Mouse (Mus musculus): ENCODE data around the gene Erich6.
"Not testable (repeated sequence)": the region's sequence is repeated elsewhere in the genome, so short reads cannot be mapped to it uniquely, and the experiment has no call there.

The Erich6 gene

DNA sequence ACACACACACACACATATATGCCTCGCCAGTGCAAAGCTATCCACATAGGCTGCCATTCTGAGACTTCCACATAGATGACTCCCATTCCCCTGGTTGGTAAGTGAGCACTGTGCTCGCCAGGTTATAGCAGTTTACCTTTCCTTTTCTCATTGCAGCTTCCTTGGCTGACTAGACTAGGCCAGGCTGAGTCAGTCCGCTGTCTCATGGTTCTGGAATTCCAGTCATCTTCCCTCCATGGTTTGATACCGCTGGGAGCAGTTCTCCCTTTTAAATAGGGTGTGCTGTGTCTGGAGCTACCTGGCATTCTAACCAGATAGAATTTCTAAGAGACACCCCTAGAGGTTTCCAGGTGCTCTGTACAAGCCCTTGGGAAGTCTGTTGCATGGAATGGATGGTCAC is 9.2 kb upstream of the Erich6 start:
- no peak for DNase-seq (ENCODE audit: low spot score in 2 of 2)

DNA sequence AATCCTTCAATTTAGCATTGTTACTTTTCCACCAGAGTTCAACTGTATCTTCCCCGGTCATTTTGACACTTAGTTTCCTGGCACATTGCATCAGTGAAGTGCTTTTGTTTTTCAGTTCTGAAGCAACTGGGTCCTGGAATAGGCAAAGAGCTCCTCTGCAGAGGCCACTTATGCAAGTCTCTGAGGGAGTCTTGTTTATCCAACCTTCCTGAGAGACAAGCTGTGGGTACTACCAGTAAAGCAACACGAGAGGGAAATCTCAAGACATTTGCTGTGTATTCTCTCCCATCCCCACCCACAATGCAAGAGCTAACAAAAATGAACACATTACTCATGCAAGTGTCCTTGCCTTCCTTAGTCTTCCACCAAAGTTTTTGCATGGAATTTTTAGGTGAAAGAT is 5.3 kb downstream of the Erich6 start:
- no peak for DNase-seq (ENCODE audit: low spot score in 2 of 2)

DNA sequence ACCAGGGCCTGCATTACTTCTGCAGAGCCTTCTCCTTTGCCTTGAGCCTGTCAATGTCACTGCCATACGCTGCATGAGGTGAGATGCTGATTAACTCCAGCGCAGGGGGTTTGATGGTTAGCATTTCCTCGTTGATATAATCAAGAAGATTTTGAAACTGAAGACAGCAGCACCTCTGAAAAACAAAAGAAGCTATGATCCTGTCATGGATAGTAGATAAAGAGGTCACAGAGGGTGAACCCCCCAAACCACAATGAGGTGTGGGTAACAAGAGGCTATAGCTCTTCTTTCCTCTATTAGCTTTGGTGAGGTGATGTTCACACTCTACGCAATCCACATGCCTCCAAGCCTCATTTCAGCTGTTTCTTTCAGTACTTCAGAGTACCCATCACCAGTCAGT is 12.0 kb downstream of the Erich6 start:
- no peak for DNase-seq (ENCODE audit: low spot score in 2 of 2)

DNA sequence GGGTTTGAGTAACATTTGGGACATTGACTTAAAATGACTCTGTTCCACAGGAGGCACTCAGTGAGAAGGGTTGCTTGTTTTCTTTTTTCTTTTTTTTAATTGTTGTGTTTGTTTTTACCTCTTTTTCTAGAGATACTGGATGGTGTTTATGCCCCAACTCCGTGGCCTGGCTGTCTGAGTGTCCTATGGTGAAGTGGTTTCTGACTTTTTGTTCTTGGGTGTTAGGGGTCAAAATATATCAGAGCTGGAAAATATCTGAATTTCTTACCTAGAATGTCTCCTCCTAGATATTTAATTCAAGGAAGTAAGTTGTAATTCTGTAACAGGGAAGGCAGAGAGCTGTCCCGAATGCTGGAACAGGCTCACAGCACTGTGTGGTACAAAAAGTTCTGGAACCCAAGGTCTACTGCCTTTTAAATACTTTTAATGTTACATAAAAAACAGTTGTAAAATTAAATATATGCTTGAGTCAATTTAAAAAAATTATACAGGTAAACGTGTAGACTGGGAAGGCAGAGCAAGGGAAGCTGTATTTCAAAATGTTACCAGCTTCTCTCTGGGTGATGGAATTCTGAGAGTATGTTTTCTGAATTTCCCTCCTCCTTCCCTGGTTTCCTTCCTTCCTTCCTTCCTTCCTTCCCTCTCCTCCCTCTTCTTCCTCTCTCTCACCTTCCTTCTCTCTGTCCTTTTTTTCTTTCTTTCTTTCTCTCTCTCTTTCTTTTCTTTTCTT is 14.2 kb downstream of the Erich6 start:
- DNase-seq (ENCODE audit: low spot score in 2 of 2) = no peak

DNA sequence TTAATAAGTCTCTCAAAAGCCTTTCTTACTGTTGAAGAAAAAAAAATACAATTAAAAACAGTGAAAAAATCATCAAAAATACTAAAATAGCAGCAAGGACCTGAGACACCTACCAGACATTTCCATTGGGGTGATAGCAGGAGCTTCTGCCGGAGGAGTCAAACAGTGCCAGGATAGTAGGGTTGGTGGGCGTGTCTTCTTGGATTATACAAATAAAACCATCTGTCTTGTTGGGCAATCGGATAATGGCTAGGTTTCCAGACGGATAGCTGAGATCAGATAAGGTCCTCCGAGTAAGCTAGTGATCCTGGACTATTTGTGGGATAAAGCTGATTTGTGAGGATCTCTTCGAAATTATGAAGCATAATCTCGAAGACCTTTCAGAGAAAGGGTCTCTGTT is 15.9 kb downstream of the Erich6 start:
- DNase-seq (ENCODE audit: low spot score in 2 of 2) = no peak

DNA sequence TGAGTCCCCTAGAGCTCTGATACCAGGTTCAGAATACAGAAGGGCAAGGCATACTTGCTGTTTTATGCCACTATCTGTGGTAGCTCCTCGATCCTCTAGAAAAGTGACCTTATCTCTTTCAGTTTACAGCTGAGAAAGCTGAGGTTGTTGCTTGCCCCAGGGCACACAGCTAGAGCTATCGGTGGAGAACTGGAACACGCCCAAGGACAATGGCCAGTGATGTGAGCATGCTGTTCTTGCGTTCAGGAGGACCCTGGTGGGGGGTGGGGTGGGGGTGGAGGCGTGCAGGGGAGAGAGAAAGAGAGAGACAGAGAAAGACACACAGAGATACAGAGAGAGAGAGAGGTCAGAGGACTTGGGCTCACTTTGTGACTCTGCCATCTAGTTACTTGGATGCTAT is 27.0 kb downstream of the Erich6 start:
- DNase-seq (ENCODE audit: low spot score in 2 of 2) = no peak

DNA sequence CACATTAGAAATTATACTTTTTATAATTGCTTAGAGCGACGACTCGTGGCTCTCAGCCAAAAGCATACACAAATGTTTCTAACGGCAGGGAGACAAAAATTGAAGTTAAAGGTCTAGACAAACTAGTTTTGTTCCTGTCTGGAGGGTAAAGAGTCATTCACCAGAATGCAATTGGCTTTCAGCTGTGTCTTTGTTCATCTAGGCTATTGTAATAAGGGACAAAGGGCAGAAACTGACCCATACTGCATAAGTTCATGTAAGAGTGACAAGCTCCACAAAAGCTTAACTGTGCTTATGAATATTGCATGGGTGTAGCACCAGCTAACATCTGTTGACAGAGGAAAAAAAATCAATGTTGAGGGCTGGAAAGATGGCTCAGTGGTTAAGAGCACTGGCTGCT is 28.5 kb downstream of the Erich6 start:
- no peak for DNase-seq (ENCODE audit: low spot score in 2 of 2)

DNA sequence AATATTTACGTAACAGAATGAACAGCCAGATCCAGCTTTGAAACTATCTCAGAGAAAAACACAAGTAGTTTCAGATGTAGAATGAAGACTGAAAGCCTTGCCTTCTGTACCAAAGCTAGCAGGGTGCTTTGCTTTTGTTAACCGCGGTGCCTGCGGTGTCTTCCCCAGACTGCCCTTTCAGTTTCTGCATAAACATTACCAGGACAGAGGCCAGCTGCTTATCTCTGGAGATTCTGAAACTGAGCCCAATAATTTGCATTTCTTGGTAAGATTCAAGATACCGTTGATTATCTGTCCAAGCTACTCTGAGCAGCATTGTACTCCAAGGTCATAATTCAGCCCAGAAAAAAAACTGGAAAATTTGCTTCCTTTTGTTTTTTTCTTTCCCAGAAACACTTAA is 43.4 kb downstream of the Erich6 start:
- no peak for DNase-seq (ENCODE audit: low spot score in 2 of 2)

DNA sequence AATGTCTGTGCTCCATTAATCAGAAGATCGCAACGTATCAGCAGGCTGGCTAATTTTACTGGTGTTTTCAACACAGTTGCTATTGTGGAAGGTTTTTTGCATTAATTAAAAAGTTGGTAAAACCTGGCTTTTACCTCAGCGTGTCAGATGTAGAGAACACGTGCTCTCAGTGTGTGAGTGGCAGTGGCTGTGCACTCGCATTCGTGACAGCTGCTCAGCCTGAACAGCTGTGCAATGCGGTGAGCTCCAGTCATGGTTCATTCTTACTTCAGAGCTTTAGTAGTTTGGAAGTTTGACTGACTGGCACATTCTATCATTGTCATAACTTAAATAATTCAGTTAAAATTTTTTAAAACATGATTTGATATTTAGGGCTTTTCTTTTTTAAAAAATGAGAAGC is 44.3 kb downstream of the Erich6 start:
- DNase-seq (ENCODE audit: low spot score in 2 of 2) = not testable (repeated sequence)

DNA sequence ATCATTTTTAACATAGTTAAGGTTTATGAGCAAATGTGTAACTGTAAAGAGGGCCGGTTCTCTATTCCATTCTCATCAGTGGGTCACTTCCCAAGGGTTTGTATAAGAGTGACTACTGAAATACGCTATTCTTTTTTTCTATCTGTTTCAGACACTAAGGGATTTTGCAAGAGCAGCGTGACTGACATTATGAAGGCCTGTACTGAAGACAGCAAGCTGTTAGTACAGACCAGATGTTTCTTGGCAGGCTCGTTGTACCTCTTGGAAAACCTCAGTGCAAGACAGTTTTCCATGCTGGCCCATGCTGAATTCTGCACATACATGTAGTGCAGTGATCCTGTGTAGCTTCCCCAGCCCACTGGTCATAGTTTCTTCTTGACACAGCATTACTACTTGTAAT is 46.5 kb downstream of the Erich6 start:
- not testable (repeated sequence) for DNase-seq (ENCODE audit: low spot score in 2 of 2)

DNA sequence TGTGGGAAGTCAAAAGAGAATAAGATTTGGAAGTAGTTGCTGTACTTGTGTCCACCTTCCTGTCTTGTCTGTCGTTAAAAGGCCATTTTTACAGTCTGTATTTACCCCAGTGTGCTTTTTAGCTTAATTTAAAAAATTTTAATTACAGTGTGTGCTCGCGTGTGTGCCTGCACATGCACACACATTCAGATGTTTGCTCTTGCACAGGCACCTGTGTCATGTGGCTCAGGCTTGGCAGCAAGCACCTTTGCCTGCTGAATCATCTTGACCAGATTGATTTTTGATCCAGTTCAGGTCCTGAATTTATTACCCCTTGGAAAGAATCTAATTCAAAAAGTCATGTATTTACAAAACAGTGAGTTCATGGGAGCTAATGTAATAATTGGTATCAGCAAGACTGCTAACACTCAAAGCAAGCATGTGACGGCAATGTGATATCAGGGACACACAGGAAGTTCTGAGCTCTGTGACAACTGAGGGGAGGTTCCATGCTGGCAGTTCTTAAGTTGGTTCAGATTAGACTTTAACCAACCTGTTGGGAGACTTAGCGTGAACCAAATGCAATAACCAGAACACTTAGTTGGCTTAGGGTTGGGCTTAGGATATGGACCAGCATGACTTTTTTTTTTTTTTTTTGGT is 54.1 kb downstream of the Erich6 start:
- no peak for DNase-seq (ENCODE audit: low spot score in 2 of 2)

DNA sequence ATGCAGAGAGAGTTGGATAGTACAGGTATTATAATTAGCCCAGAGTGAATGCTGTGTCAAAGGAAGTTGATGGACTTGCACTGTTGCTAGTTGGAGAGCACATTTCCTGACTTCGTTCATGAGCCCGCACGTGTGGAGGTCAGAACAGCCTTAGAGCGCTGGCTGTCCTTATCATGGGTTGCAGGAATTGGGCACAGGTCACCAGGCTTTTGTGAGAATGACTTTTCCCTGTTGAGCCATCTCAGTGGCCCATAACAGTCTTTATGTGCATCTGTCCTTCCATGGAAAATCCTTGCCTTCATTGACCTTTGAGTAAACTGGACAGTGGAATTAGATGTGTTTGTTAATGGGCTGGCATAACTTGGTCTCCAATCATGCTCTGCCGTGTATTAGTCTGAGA is 54.7 kb downstream of the Erich6 start:
- no peak for DNase-seq (ENCODE audit: low spot score in 2 of 2)

DNA sequence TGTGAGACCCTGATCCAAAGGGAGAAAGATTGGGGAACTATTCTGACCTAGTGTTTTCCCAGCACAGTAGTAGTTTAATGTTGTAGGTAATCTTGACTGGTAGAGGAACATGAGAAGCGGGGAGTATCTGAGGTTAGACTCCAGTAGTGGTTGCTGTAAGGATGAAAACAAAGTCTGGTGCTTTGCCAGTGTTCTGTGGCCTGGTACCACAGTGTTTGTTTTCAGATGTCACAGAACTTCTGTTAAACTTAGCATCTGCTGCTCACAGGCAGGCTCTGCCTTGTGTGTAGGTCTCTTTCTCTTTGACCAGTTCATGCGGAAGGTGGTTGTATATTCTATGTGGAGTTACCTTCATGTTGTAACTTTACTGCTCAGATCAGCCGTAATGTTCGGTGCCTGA is 55.5 kb downstream of the Erich6 start:
- DNase-seq (ENCODE audit: low spot score in 2 of 2) = no peak

DNA sequence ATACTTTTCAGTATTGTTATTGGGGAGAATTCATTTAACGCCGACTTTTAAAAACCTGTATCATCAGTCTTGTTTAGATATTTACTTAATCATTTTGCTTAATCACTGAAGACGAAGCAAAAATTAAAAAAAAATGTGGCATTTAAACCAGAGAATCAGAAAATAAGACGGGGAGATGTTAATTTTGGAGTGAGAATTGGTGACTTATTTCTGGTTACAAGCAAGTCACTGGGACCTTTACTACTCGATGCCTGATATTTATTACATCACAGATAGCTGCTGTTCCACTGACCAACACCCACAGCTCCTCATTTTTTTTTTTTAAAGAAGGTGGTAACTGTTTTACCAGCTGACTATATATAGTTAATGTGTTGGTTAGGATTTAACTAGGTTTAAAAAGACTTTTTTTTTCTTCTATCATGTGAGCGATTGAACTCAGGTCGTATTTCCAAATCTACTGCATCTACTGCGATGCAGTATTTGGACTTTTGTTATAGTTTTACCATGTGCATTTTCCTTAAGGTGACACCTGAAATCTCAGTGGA is 59.4 kb downstream of the Erich6 start:
- no peak for DNase-seq (ENCODE audit: low spot score in 2 of 2)

DNA sequence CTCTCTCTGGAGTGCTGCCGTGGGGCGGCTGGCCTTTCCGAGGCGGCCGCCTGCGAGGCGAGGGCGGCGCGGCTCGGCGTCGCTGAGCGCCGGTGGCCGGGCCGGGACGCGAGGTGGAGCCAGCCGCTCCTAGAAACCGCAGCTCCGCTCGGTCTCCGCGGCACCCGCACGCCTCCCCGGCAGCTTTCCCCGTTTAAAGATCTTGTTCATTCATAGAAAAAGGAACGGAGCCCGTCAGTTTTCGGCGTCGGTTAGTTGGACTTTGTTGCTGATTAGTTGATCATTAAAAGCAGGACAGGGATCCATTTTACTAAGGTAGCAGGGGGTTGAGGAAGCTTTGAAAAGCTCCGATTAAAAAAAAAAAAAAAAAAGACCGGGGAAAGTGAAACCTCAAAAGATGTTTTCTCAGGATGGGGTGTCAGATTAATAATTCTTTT is 59.9 kb downstream of the Erich6 start:
- DNase-seq (ENCODE audit: low spot score in 2 of 2) = peak; percentile 13 to 42

DNA sequence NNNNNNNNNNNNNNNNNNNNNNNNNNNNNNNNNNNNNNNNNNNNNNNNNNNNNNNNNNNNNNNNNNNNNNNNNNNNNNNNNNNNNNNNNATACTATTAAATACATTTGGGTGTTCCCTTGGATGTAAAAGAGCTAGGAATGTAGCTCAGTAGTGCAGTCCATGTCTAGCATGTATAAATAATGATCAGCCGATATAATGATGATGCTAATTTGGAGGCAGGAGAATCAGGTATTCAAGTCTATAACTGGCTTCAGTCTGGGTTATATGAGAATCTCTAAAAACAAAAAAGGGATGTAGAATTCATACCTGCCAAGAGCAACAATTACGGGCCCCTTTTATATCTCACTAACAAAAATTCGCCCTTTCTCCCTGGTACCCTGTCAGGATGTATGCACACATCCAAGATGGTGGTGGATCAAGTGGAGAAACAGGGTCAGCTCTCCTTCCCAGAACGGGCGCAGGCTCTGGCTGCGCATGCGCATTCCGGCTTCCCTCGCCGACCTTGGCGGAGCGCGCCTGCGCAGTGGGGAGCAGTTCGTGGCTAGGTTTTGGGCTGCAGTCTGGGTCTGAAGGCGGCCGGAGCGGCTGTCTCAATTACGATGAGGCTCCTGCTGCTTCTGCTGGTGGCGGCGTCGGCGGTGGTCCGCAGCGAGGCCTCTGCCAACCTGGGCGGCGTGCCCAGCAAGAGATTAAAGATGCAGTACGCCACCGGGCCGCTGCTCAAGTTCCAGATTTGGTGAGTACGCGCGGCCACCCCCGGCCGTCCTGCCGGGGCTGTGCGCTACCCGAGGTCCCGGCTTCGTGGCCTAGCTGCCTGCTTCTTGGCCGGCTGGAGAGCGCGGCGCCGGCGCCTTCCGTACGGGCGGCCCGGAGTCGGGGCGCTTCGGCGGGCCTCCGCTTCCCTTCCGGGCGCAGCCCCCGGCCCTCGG is 60.6 kb downstream of the Erich6 start, which contains the start of gene Selenot:
TSS of gene Selenot (plus strand) at position 500 of the 930 bp plus-strand sequence.
- DNase-seq (ENCODE audit: low spot score in 2 of 2) = peak; percentile 94 to 96

DNA sequence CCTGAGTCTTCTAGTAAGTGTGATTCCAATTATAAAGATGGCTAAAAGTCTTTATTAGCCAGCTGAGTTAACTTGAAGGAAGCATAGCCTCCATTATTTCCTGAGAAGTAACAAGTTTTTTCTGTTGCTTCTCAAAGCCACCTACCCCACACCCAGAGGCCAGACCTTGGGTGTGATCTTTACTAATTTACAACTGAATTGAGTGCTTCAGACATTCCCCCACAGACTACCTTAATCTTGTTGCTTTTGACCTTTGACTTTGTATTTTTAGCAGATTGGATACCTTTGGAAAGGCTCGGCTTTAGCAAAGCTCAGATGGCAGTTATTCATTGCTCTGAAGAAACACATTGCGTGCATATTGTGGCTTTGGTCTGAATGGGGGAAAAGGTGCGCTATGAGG is 66.2 kb downstream of the Erich6 start:
- DNase-seq (ENCODE audit: low spot score in 2 of 2) = no peak

All from frontal cortex, postnatal 14 days (tissue).